Mouse (Mus musculus): Measurements from ENCODE around the gene Dlgap4.

- TF ChIP-seq CTCF (IDR thresholded peaks at IDR 0.05; ENCODE audit: insufficient read depth, low read length) = no peak
- no peak for TF ChIP-seq POLR2A (IDR thresholded peaks at IDR 0.05; ENCODE audit: borderline replicate concordance, extremely low read depth, low read depth, low read length)
These were observed 108.1 kb downstream of the Dlgap4 start for GRCm38 (mm10) chr2:156721554-156722070.

All from lung, adult 2 months (tissue).